Mouse (Mus musculus) limb, embryonic 14.5 days (tissue): Measurements from ENCODE around the gene Olfr419. TPM values are rescaled to one million over a fixed set of nuclear protein-coding genes. Genes with fewer than 3 reads are reported as not detected.

ENCODE experiments used
- ATAC-seq: fragments of 200-750 bp; cut with Nextera tagmentation; 2 replicates; pipeline ENCODE4 v1.8.0; 2017; ENCODE audit warnings: low read depth, moderate number of reproducible peaks, moderate TSS enrichment; ENCODE audit not compliant: low FRiP score
- DNase-seq: peaks from one replicate; pipeline ENCODE4 v3.0.0-alpha.2; 2015; ENCODE audit warnings: low spot score
- H3K27ac ChIP-seq: fragments of 300-500 bp; sonication (generic); replicated peaks from 2 replicates; pipeline ENCODE4 v1.5.1; 2014; ENCODE audit warnings: low read depth, mild to moderate bottlenecking, low read length, moderate library complexity, mixed read lengths
- H3K27me3 ChIP-seq: fragments of 300-500 bp; sonication (generic); 2 replicates; pipeline ENCODE4 v1.6.1; 2014; ENCODE audit warnings: low read length, mixed read lengths; ENCODE audit not compliant: control insufficient read depth, insufficient read depth
- H3K36me3 ChIP-seq: fragments of 300-500 bp; sonication (generic); 2 replicates; pipeline ENCODE4 v1.6.1; 2014; ENCODE audit warnings: mild to moderate bottlenecking, low read length, moderate library complexity, mixed read lengths; ENCODE audit not compliant: control insufficient read depth, insufficient read depth
- H3K4me1 ChIP-seq: fragments of 300-500 bp; sonication (generic); 2 replicates; pipeline ENCODE4 v1.6.1; 2014; ENCODE audit warnings: antibody characterized with exemption, low read length, mixed read lengths; ENCODE audit not compliant: control insufficient read depth, insufficient read depth
- H3K4me2 ChIP-seq: fragments of 300-500 bp; sonication (generic); replicated peaks from 2 replicates; pipeline ENCODE4 v1.6.1; 2014; ENCODE audit warnings: low read depth, mild to moderate bottlenecking, low read length, moderate library complexity; ENCODE audit not compliant: severe bottlenecking
- H3K4me3 ChIP-seq: fragments of 300-500 bp; sonication (generic); replicated peaks from 2 replicates; pipeline ENCODE4 v1.5.1; 2014; ENCODE audit warnings: low read length
- H3K9ac ChIP-seq: fragments of 300-500 bp; sonication (generic); 2 replicates; pipeline ENCODE4 v1.6.1; 2014; ENCODE audit warnings: mild to moderate bottlenecking, low read depth, low read length, moderate library complexity; ENCODE audit not compliant: severe bottlenecking
- H3K9me3 ChIP-seq: fragments of 300-500 bp; sonication (generic); 2 replicates; pipeline ENCODE4 v1.6.1; 2016; ENCODE audit warnings: low read length; ENCODE audit not compliant: control insufficient read depth
- POLR2A ChIP-seq: fragments of 200-500 bp; IDR thresholded peaks from 2 replicates; pipeline ENCODE4 v1.8.0; 2012; ENCODE audit warnings: inconsistent platforms, mild to moderate bottlenecking, moderate library complexity, borderline replicate concordance; ENCODE audit not compliant: insufficient read depth, insufficient read length; ENCODE audit errors: extremely low read depth
- WGBS: fragments of 180-500 bp; shearing (Covaris S2); extraction: QIAGEN DNeasy Blood & Tissue Kit; methylation state at CpG from one replicate; pipeline ENCODE4 v1.1.7; 2014; 5-methylcytosine and 5-hydroxymethylcytosine counted together
- polyA plus RNA-seq, 2 experiments: library from polyadenylated mRNA; depleted of rRNA in 1 of 2; stranded (reverse) in 1 of 2; unstranded in 1 of 2; fragments of >200 nt; fragmentation: Nextera tagmentation in 1 of 2; extraction: Ambion mirVana in 1 of 2; gene quantifications; 2 replicates each; pipeline versions ENCODE4 v1.2.1 to v1.2.3; 2012 to 2014

The Olfr419 gene
- polyA plus RNA-seq, 2 experiments = not detected

DNA sequence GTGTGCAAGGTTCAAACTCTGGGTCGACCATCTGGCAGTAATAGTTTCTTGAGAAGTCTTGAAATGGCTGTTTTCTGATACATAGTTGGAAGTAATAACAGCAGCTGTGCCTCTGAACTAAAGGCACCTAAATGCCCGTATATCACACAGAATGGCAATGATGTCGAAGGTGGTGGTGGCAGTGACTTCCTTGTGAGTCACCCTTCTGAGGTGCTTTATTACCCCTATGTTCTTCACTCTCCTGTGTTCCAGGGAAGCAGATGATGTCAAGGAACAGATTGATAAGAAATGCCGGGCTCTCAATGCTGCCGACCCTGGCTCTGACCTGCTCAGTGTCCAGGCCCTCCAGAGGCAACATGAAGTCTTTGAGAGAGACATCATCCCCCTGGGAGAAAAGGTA lies 39.6 kb downstream of the Olfr419 start:
- Histone ChIP-seq H3K9ac (no peak overlapping the region), H3K9me3 (no peaks in the 10 kb centered on the region), H3K36me3 (no peaks in the 10 kb centered on the region), H3K4me1 (no peaks in the 10 kb centered on the region), H3K4me3 (no peak overlapping the region), H3K27me3 (no peaks in the 10 kb centered on the region), H3K27ac (no peak overlapping the region), H3K4me2 (no peak overlapping the region)
- no peak for ATAC-seq
- no peak for DNase-seq
- TF ChIP-seq POLR2A = no peak
- WGBS = 74% methylated on average over 5 of the region's 5 CpGs

DNA sequence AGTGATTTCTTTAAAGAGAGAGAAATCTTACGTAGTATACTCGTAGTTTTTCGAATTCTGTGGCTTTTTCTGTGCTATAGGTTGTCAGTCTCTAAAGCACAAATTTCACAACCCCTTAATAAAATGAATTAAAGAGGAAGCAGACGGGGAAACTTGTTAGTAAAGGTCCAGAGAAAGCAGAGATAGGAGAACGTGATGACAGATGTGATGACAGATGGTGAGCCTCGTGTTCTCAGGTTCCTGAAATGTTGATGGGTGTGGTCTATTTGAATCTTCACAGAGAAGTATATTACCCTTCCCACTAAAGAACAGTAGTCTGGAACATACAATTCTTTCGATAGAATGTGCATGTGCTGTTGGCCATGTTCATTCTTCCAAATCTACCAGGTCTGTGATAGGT lies 47.2 kb downstream of the Olfr419 start:
- H3K27ac ChIP-seq = no peak overlapping the region
- no peaks in the 10 kb centered on the region for H3K27me3 ChIP-seq
- no peaks in the 10 kb centered on the region for H3K36me3 ChIP-seq
- no peaks in the 10 kb centered on the region for H3K9me3 ChIP-seq
- no peak for TF ChIP-seq POLR2A
- WGBS = 68% methylated on average over 7 of the region's 7 CpGs
- no peaks in the 10 kb centered on the region for H3K4me1 ChIP-seq
- H3K4me3 ChIP-seq = no peak overlapping the region
- DNase-seq (no peak), ATAC-seq (no peak)
- no peak overlapping the region for H3K4me2 ChIP-seq
- H3K9ac ChIP-seq = no peak overlapping the region

Other genes with a start within 250 kb of the Olfr419 start
- gene Ifi205, start 220.3 kb downstream of the Olfr419 start, polyA plus RNA-seq (2012; rRNA removed) = 0.08 TPM in 1 of 2 replicates, not detected in the other
- gene Ifi205, start 220.3 kb downstream of the Olfr419 start, polyA plus RNA-seq (2014; fragmentation: Nextera tagmentation; extraction: Ambion mirVana) = 0.12 and 0.26 TPM in 2 replicates
- gene Olfr433, start 211.4 kb downstream of the Olfr419 start, polyA plus RNA-seq (2012; rRNA removed) = 0.05 TPM in 1 of 2 replicates, not detected in the other
- gene Olfr433, start 211.4 kb downstream of the Olfr419 start, polyA plus RNA-seq (2014; fragmentation: Nextera tagmentation; extraction: Ambion mirVana) = 0.07 TPM in 1 of 2 replicates, not detected in the other
- not detected in 2 replicates for gene Olfr432, start 202.9 kb downstream of the Olfr419 start, polyA plus RNA-seq (2012; rRNA removed)
- gene Olfr432, start 202.9 kb downstream of the Olfr419 start, polyA plus RNA-seq (2014; fragmentation: Nextera tagmentation; extraction: Ambion mirVana) = not detected in 2 replicates
- not detected in 2 replicates for gene Olfr430, start 185.5 kb downstream of the Olfr419 start, polyA plus RNA-seq (2012; rRNA removed)
- not detected in 2 replicates for gene Olfr430, start 185.5 kb downstream of the Olfr419 start, polyA plus RNA-seq (2014; fragmentation: Nextera tagmentation; extraction: Ambion mirVana)
- gene Olfr429, start 167.7 kb downstream of the Olfr419 start, polyA plus RNA-seq (2012; rRNA removed) = not detected in 2 replicates
- not detected in 2 replicates for gene Olfr429, start 167.7 kb downstream of the Olfr419 start, polyA plus RNA-seq (2014; fragmentation: Nextera tagmentation; extraction: Ambion mirVana)
- not detected in 2 replicates for gene Olfr427, start 155.2 kb downstream of the Olfr419 start, polyA plus RNA-seq (2012; rRNA removed)
- not detected in 2 replicates for gene Olfr427, start 155.2 kb downstream of the Olfr419 start, polyA plus RNA-seq (2014; fragmentation: Nextera tagmentation; extraction: Ambion mirVana)
- not detected in 2 replicates for gene Olfr231, start 130.9 kb downstream of the Olfr419 start, polyA plus RNA-seq (2012; rRNA removed)
- gene Olfr231, start 130.9 kb downstream of the Olfr419 start, polyA plus RNA-seq (2014; fragmentation: Nextera tagmentation; extraction: Ambion mirVana) = not detected in 2 replicates
- gene Olfr424, start 120.5 kb downstream of the Olfr419 start, polyA plus RNA-seq (2012; rRNA removed) = not detected in 2 replicates
- not detected in 2 replicates for gene Olfr424, start 120.5 kb downstream of the Olfr419 start, polyA plus RNA-seq (2014; fragmentation: Nextera tagmentation; extraction: Ambion mirVana)
- gene Olfr420, start 96.4 kb downstream of the Olfr419 start, polyA plus RNA-seq (2012; rRNA removed) = not detected in 2 replicates
- gene Olfr420, start 96.4 kb downstream of the Olfr419 start, polyA plus RNA-seq (2014; fragmentation: Nextera tagmentation; extraction: Ambion mirVana) = not detected in 2 replicates
- 0.09 and 0.19 TPM in 2 replicates for gene Spta1, start 79.3 kb downstream of the Olfr419 start, polyA plus RNA-seq (2012; rRNA removed)
- 0.19 and 0.34 TPM in 2 replicates for gene Spta1, start 79.3 kb downstream of the Olfr419 start, polyA plus RNA-seq (2014; fragmentation: Nextera tagmentation; extraction: Ambion mirVana)
- gene Mptx1, start 78.5 kb upstream of the Olfr419 start, polyA plus RNA-seq (2012; rRNA removed) = not detected in 2 replicates
- not detected in 2 replicates for gene Mptx1, start 78.5 kb upstream of the Olfr419 start, polyA plus RNA-seq (2014; fragmentation: Nextera tagmentation; extraction: Ambion mirVana)
- not detected in 2 replicates for gene Olfr417, start 113.1 kb upstream of the Olfr419 start, polyA plus RNA-seq (2012; rRNA removed)
- not detected in 2 replicates for gene Olfr417, start 113.1 kb upstream of the Olfr419 start, polyA plus RNA-seq (2014; fragmentation: Nextera tagmentation; extraction: Ambion mirVana)
- not detected in 2 replicates for gene Olfr248, start 139.0 kb upstream of the Olfr419 start, polyA plus RNA-seq (2012; rRNA removed)
- gene Olfr248, start 139.0 kb upstream of the Olfr419 start, polyA plus RNA-seq (2014; fragmentation: Nextera tagmentation; extraction: Ambion mirVana) = not detected in 2 replicates
- gene Olfr414, start 172.0 kb upstream of the Olfr419 start, polyA plus RNA-seq (2012; rRNA removed) = not detected in 2 replicates
- gene Olfr414, start 172.0 kb upstream of the Olfr419 start, polyA plus RNA-seq (2014; fragmentation: Nextera tagmentation; extraction: Ambion mirVana) = not detected in 2 replicates
- gene Olfr220, start 190.0 kb upstream of the Olfr419 start, polyA plus RNA-seq (2012; rRNA removed) = not detected in 2 replicates
- gene Olfr220, start 190.0 kb upstream of the Olfr419 start, polyA plus RNA-seq (2014; fragmentation: Nextera tagmentation; extraction: Ambion mirVana) = not detected in 2 replicates
- gene Fmn2, start 249.8 kb upstream of the Olfr419 start, polyA plus RNA-seq (2012; rRNA removed) = 1.9 and 2.0 TPM in 2 replicates
- 0.67 and 0.93 TPM in 2 replicates for gene Fmn2, start 249.8 kb upstream of the Olfr419 start, polyA plus RNA-seq (2014; fragmentation: Nextera tagmentation; extraction: Ambion mirVana)